Mouse (Mus musculus): ENCODE measurements around the gene Cnbd2. TPM values are rescaled to one million over a fixed set of nuclear protein-coding genes. Genes with fewer than 3 reads are reported as not detected.

Cnbd2 gene
- polyA plus RNA-seq, 1 experiment, result 4.1 TPM

GRCm38 (mm10) chr2:156310455-156310854 lies 1.6 kb upstream of the Cnbd2 start:
- Histone ChIP-seq H3K4me2 (ENCODE audit: low read depth) (no peak overlapping the region), H3ac (ENCODE audit: control insufficient read depth, insufficient read length) (no peak overlapping the region), H3K4me3 (no peak overlapping the region), H3K36me3 (ENCODE audit: control insufficient read depth, insufficient read depth) (peaks cover 3% of the 10 kb centered on the region), H3K27me3 (ENCODE audit: control insufficient read depth, insufficient read depth, insufficient read length) (no peaks in the 10 kb centered on the region), H3K79me2 (ENCODE audit: control insufficient read depth, insufficient read depth) (no peaks in the 10 kb centered on the region)
- no peak for TF ChIP-seq SRF (IDR thresholded peaks at IDR 0.05; ENCODE audit: control insufficient read depth, insufficient read length, low read depth)
- no peak for TF ChIP-seq CEBPB (IDR thresholded peaks at IDR 0.05; ENCODE audit: insufficient read depth, poor library complexity, severe bottlenecking)
- no peak for TF ChIP-seq POLR2A (IDR thresholded peaks at IDR 0.05; ENCODE audit: insufficient read length, low read depth)
- TF ChIP-seq TCF3 (IDR thresholded peaks at IDR 0.05; ENCODE audit: insufficient read length, low read depth), result no peak
- TF ChIP-seq MAX (IDR thresholded peaks at IDR 0.05; ENCODE audit: low read depth), result no peak
- no peak for TF ChIP-seq TCF12 (IDR thresholded peaks at IDR 0.05; ENCODE audit: insufficient read depth, poor library complexity, severe bottlenecking)
- TF ChIP-seq MYOG (IDR thresholded peaks at IDR 0.05; ENCODE audit: control insufficient read depth in 1 of 3, insufficient read depth in 1 of 3, insufficient read length in 2 of 3, low read depth in 2 of 3), result no peak
- TF ChIP-seq MYOD1 (IDR thresholded peaks at IDR 0.05; ENCODE audit: control insufficient read depth in 1 of 3, insufficient read length in 2 of 3, low read depth in 2 of 3), result no peak
- TF ChIP-seq REST (IDR thresholded peaks at IDR 0.05; ENCODE audit: insufficient read depth, insufficient read length), result no peak
- TF ChIP-seq E2F4 (IDR thresholded peaks at IDR 0.05; ENCODE audit: insufficient read depth), result no peak
- TF ChIP-seq USF1 (IDR thresholded peaks at IDR 0.05; ENCODE audit: low read depth), result no peak
- no peak for TF ChIP-seq POLR2AphosphoS2 (IDR thresholded peaks at IDR 0.05; ENCODE audit: insufficient read length, low read depth)

GRCm38 (mm10) chr2:156310945-156311344 lies 1.2 kb upstream of the Cnbd2 start:
- TF ChIP-seq TCF12 (IDR thresholded peaks at IDR 0.05; ENCODE audit: insufficient read depth, poor library complexity, severe bottlenecking), result no peak
- no peak for TF ChIP-seq POLR2A (IDR thresholded peaks at IDR 0.05; ENCODE audit: insufficient read length, low read depth)
- TF ChIP-seq MYOD1 (IDR thresholded peaks at IDR 0.05; ENCODE audit: control insufficient read depth in 1 of 3, insufficient read length in 2 of 3, low read depth in 2 of 3), result no peak
- TF ChIP-seq USF1 (IDR thresholded peaks at IDR 0.05; ENCODE audit: low read depth), result no peak
- TF ChIP-seq MAX (IDR thresholded peaks at IDR 0.05; ENCODE audit: low read depth), result no peak
- TF ChIP-seq E2F4 (IDR thresholded peaks at IDR 0.05; ENCODE audit: insufficient read depth), result no peak
- TF ChIP-seq SRF (IDR thresholded peaks at IDR 0.05; ENCODE audit: control insufficient read depth, insufficient read length, low read depth), result no peak
- no peak for TF ChIP-seq POLR2AphosphoS2 (IDR thresholded peaks at IDR 0.05; ENCODE audit: insufficient read length, low read depth)
- TF ChIP-seq TCF3 (IDR thresholded peaks at IDR 0.05; ENCODE audit: insufficient read length, low read depth), result no peak
- no peak for TF ChIP-seq REST (IDR thresholded peaks at IDR 0.05; ENCODE audit: insufficient read depth, insufficient read length)
- TF ChIP-seq CEBPB (IDR thresholded peaks at IDR 0.05; ENCODE audit: insufficient read depth, poor library complexity, severe bottlenecking), result no peak
- no peak for TF ChIP-seq MYOG (IDR thresholded peaks at IDR 0.05; ENCODE audit: control insufficient read depth in 1 of 3, insufficient read depth in 1 of 3, insufficient read length in 2 of 3, low read depth in 2 of 3)
- no peaks in the 10 kb centered on the region for H3K27me3 ChIP-seq (ENCODE audit: control insufficient read depth, insufficient read depth, insufficient read length)
- peaks cover 2% of the 10 kb centered on the region for H3K36me3 ChIP-seq (ENCODE audit: control insufficient read depth, insufficient read depth)
- H3K4me3 ChIP-seq, result no peak overlapping the region
- H3ac ChIP-seq (ENCODE audit: control insufficient read depth, insufficient read length), result no peak overlapping the region
- H3K4me2 ChIP-seq (ENCODE audit: low read depth), result no peak overlapping the region
- no peaks in the 10 kb centered on the region for H3K79me2 ChIP-seq (ENCODE audit: control insufficient read depth, insufficient read depth)

GRCm38 (mm10) chr2:156311441-156311840 lies 658 bp upstream of the Cnbd2 start:
- peak overlapping the region; percentile 73 for H3ac ChIP-seq (ENCODE audit: control insufficient read depth, insufficient read length)
- peak overlapping the region; percentile 81 for H3K4me3 ChIP-seq
- peak overlapping the region; percentile 60 for H3K4me2 ChIP-seq (ENCODE audit: low read depth)
- H3K79me2 ChIP-seq (ENCODE audit: control insufficient read depth, insufficient read depth), result no peaks in the 10 kb centered on the region
- H3K27me3 ChIP-seq (ENCODE audit: control insufficient read depth, insufficient read depth, insufficient read length), result no peaks in the 10 kb centered on the region
- TF ChIP-seq MYOG (IDR thresholded peaks at IDR 0.05; ENCODE audit: control insufficient read depth in 1 of 3, insufficient read depth in 1 of 3, insufficient read length in 2 of 3, low read depth in 2 of 3) (no peak), TCF12 (IDR thresholded peaks at IDR 0.05; ENCODE audit: insufficient read depth, poor library complexity, severe bottlenecking) (no peak), CEBPB (IDR thresholded peaks at IDR 0.05; ENCODE audit: insufficient read depth, poor library complexity, severe bottlenecking) (no peak), MYOD1 (IDR thresholded peaks at IDR 0.05; ENCODE audit: control insufficient read depth in 1 of 3, insufficient read length in 2 of 3, low read depth in 2 of 3) (no peak), MAX (IDR thresholded peaks at IDR 0.05; ENCODE audit: low read depth) (no peak), E2F4 (IDR thresholded peaks at IDR 0.05; ENCODE audit: insufficient read depth) (no peak), SRF (IDR thresholded peaks at IDR 0.05; ENCODE audit: control insufficient read depth, insufficient read length, low read depth) (no peak), REST (IDR thresholded peaks at IDR 0.05; ENCODE audit: insufficient read depth, insufficient read length) (no peak), USF1 (IDR thresholded peaks at IDR 0.05; ENCODE audit: low read depth) (no peak), POLR2AphosphoS2 (IDR thresholded peaks at IDR 0.05; ENCODE audit: insufficient read length, low read depth) (no peak), POLR2A (IDR thresholded peaks at IDR 0.05; ENCODE audit: insufficient read length, low read depth) (no peak), TCF3 (IDR thresholded peaks at IDR 0.05; ENCODE audit: insufficient read length, low read depth) (no peak)
- H3K36me3 ChIP-seq (ENCODE audit: control insufficient read depth, insufficient read depth), result no peaks in the 10 kb centered on the region

- Histone ChIP-seq H3K36me3 (ENCODE audit: control insufficient read depth, insufficient read depth) (no peaks in the 10 kb centered on the region), H3K27me3 (ENCODE audit: control insufficient read depth, insufficient read depth, insufficient read length) (no peaks in the 10 kb centered on the region), H3K79me2 (ENCODE audit: control insufficient read depth, insufficient read depth) (no peaks in the 10 kb centered on the region), H3K4me2 (ENCODE audit: low read depth) (peak overlapping the region; percentile 60), H3ac (ENCODE audit: control insufficient read depth, insufficient read length) (peak overlapping the region; percentile 73), H3K4me3 (peak overlapping the region; percentile 81)
- TF ChIP-seq POLR2AphosphoS2 (IDR thresholded peaks at IDR 0.05; ENCODE audit: insufficient read length, low read depth), result peak; percentile 37
- peak in 1 of 3 experiments; percentile 57 for TF ChIP-seq MYOD1 (IDR thresholded peaks at IDR 0.05; ENCODE audit: control insufficient read depth in 1 of 3, insufficient read length in 2 of 3, low read depth in 2 of 3)
- TF ChIP-seq CEBPB (IDR thresholded peaks at IDR 0.05; ENCODE audit: insufficient read depth, poor library complexity, severe bottlenecking), result no peak
- no peak for TF ChIP-seq POLR2A (IDR thresholded peaks at IDR 0.05; ENCODE audit: insufficient read length, low read depth)
- TF ChIP-seq MYOG (IDR thresholded peaks at IDR 0.05; ENCODE audit: control insufficient read depth in 1 of 3, insufficient read depth in 1 of 3, insufficient read length in 2 of 3, low read depth in 2 of 3), result peak in 2 of 3 experiments; percentile 61 to 67
Measured at GRCm38 (mm10) chr2:156311841-156312291, 233 bp upstream of the Cnbd2 start.
